Mouse (Mus musculus) olfactory bulb, adult 2 months (tissue): ENCODE results near the gene Epha6. TPM values are rescaled to one million over a fixed set of nuclear protein-coding genes. Genes with fewer than 3 reads are reported as not detected.

Experiments used
- H3K27ac ChIP-seq: fragments of 200-500 bp; 2 replicates; pipeline ENCODE4 v1.5.1; 2012; ENCODE audit warnings: low read depth, low read length; ENCODE audit not compliant: insufficient read depth
- H3K4me1 ChIP-seq: fragments of 200-500 bp; 2 replicates; pipeline ENCODE4 v1.6.1; 2012; ENCODE audit warnings: low read length; ENCODE audit not compliant: control insufficient read depth, insufficient read depth
- H3K4me3 ChIP-seq: fragments of 200-500 bp; 2 replicates; pipeline ENCODE4 v1.5.1; 2012; ENCODE audit warnings: mild to moderate bottlenecking, low read depth, low read length, moderate library complexity; ENCODE audit not compliant: insufficient read depth
- CTCF ChIP-seq: fragments of 200-500 bp; IDR thresholded peaks from 2 replicates; pipeline ENCODE4 v1.5.1; 2012; ENCODE audit warnings: low read depth, mild to moderate bottlenecking, low read length, moderate library complexity; ENCODE audit not compliant: insufficient read depth
- POLR2A ChIP-seq: fragments of 200-500 bp; IDR thresholded peaks from 2 replicates; pipeline ENCODE4 v1.6.1; 2012; ENCODE audit warnings: mild to moderate bottlenecking, low read depth, low read length, moderate library complexity; ENCODE audit not compliant: insufficient read depth
- WGBS: fragments of 180-500 bp; shearing (Covaris S2); methylation state at CpG from one replicate; pipeline ENCODE4 v1.1.7; 2018; 5-methylcytosine and 5-hydroxymethylcytosine counted together
- polyA plus RNA-seq: library from polyadenylated mRNA; stranded (reverse); fragments of >200 nt; gene quantifications from 2 replicates; pipeline ENCODE4 v1.2.4, GENCODE M21; 2012; ENCODE audit warnings: low replicate concordance; ENCODE audit not compliant: missing spikeins, insufficient read depth, insufficient read length

Gene Epha6
- polyA plus RNA-seq, 1 experiment: not detected

DNA sequence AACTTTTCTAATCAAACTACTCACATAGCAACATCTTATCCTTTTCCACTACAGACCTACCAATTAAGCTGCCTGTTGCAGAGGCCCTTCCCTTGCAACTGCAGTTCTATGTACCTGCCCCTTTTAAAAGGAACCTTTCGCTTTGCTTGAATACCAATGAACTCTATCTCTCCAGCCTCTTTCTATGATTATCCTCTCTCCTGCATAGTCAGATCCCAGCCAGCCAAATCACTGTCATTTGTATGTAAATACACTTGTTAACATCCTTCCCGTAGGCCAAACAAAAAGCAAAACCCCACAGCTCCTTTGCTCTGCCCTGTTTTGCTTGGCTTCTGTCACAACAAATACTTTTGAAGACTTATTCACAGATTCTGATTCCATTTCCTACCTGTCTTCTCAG lies 961.6 kb downstream of the Epha6 start:
- no peak for TF ChIP-seq CTCF
- WGBS: 49% methylated on average over 2 of the region's 2 CpGs

DNA sequence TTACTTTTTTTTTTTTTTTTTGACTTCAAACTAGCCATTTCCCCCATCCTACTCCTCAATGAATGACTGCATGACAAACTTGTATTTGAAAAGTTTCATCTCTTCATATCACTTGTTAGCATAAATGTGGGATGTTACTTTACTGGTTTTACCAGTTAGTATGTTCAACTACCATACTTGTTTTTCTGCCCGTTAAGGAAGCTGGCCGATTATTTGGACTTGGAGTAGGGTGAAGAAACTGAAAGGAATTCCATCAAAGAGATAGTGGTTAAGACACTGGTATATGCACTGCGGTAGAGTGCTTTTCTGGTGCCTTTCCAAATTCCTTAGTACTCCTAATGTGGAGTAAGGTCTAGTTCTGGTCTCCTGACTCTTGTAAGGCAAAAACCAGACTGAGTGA lies 965.3 kb downstream of the Epha6 start:
- TF ChIP-seq CTCF (no peak), POLR2A (no peak)
- H3K4me3 ChIP-seq: no peak overlapping the region
- WGBS: 87% methylated on average over 3 of the region's 3 CpGs
- H3K27ac ChIP-seq: no peak overlapping the region
- no peaks in the 10 kb centered on the region for H3K4me1 ChIP-seq

More for the DNA sequence above, 961.6 kb downstream of the Epha6 start:
- no peak overlapping the region for H3K27ac ChIP-seq
- no peaks in the 10 kb centered on the region for H3K4me1 ChIP-seq
- no peak overlapping the region for H3K4me3 ChIP-seq

GRCm38 (mm10) chr16:59639102-59639691 lies 966.1 kb downstream of the Epha6 start, which contains the start of gene Arl6:
Gene Arl6, minus strand, starts transcription at chr16:59639391.
- under 1% methylated on average over 46 of the region's 46 CpGs for WGBS
- Histone ChIP-seq H3K4me1 (peaks cover 3% of the 10 kb centered on the region; the same call in 1 of the 2 replicates), H3K4me3 (peak within 1 kb of the TSS; percentile 92), H3K27ac (peak within 1 kb of the TSS; percentile 93)
- TF ChIP-seq CTCF (no peak), POLR2A (peak; percentile 67)

- peaks cover 3% of the 10 kb centered on the region; the same call in 1 of the 2 replicates for H3K4me1 ChIP-seq
- no peak overlapping the region for H3K27ac ChIP-seq
- no peak overlapping the region for H3K4me3 ChIP-seq
- TF ChIP-seq POLR2A (no peak), CTCF (no peak)
- WGBS: 67% methylated on average over 2 of the region's 2 CpGs
Observed at GRCm38 (mm10) chr16:59634598-59634997, 970.7 kb downstream of the Epha6 start.

DNA sequence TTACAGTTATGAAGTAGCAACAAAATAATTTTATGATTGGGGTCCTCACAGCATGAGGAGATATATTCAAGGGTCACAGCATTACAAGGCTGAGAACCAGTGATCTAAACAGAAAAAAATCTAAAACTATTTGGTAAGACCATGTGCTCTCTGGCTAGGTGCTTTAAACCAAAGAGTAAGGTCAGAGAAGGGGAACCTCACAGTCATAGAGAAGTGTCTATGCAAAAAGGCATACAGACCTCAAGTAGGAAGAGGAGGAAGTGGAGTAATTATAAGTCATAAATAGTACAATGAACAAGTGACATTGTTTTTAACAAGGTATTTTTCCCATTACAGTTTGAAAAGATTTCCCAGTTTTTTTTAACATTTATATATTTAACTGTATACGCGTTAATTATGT lies 983.8 kb downstream of the Epha6 start:
- TF ChIP-seq CTCF (no peak), POLR2A (no peak)
- WGBS: over 99% methylated on average over 2 of the region's 2 CpGs
- H3K4me1 ChIP-seq: no peaks in the 10 kb centered on the region
- no peak overlapping the region for H3K4me3 ChIP-seq
- H3K27ac ChIP-seq: no peak overlapping the region

- TF ChIP-seq CTCF (no peak), POLR2A (no peak)
- no peaks in the 10 kb centered on the region for H3K4me1 ChIP-seq
Observed at GRCm38 (mm10) chr16:59617167-59617566, 988.2 kb downstream of the Epha6 start.

GRCm38 (mm10) chr16:59615675-59616074 lies 989.7 kb downstream of the Epha6 start:
- Histone ChIP-seq H3K4me3 (no peak overlapping the region), H3K4me1 (no peaks in the 10 kb centered on the region), H3K27ac (no peak overlapping the region)
- TF ChIP-seq CTCF (no peak), POLR2A (no peak)
- WGBS: 84% methylated on average over 3 of the region's 3 CpGs

More at GRCm38 (mm10) chr16:59617167-59617566, 988.2 kb downstream of the Epha6 start:
- H3K4me3 ChIP-seq: no peak overlapping the region
- WGBS: 46% methylated on average over 3 of the region's 3 CpGs
- no peak overlapping the region for H3K27ac ChIP-seq

DNA sequence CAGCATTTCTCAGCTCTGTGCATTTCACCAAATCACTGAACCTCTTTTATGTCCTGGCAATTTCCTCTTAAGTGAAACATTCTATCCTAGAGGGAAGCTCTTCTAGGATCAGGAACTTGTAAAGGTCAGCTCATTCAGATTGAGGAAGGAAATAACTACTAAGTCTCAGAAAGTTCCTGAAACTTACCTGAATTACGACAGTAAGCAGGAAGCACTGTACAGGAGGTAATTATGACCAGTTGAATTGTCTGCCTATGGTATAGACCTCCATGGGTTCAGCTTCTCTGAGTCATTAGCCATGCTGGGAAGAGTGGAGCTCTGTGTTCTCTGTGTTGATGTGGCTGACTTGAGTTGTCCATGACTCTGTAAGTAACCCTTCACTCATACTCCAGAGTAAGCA lies 994.6 kb downstream of the Epha6 start:
- Histone ChIP-seq H3K27ac (no peak overlapping the region), H3K4me1 (no peaks in the 10 kb centered on the region), H3K4me3 (no peak overlapping the region)
- 85% methylated on average over 1 of the region's 1 CpGs for WGBS
- TF ChIP-seq CTCF (no peak), POLR2A (no peak)

GRCm38 (mm10) chr16:59604078-59604781 lies 1001.1 kb downstream of the Epha6 start:
- no peak for TF ChIP-seq CTCF
- no peak for TF ChIP-seq POLR2A
- Histone ChIP-seq H3K4me1 (peaks cover 7% of the 10 kb centered on the region; the same call in 1 of the 2 replicates), H3K27ac (no peak overlapping the region), H3K4me3 (no peak overlapping the region)
- 36% methylated on average over 15 of the region's 15 CpGs for WGBS
